ENCODE assay signal across 9 mouse cellular contexts in genomic region chr17:7600555-7600954, GRCm38 (mm10).
DNase-seq lines count a peak whose midpoint lies in the region; ATAC-seq and TF ChIP-seq lines count a peak whose summit lies in the region.
"Had no signal": no experiment of that assay in that cellular context is flagged by ENCODE, and none has a peak within 500 bp of the region (broad histone marks: within the 10 kb centered on the region; RNA-seq: fewer than 3 reads in every experiment).

No protein-coding gene starts in this region.

- no peak for ATAC-seq in hindbrain, postnatal 0 days
- no peak for ATAC-seq in hindbrain, embryonic 16.5 days
- no peak for ATAC-seq in CD4-positive, CD25-positive, alpha-beta regulatory T cell, adult 4 months

- H3K4me3 ChIP-seq in hindbrain, postnatal 0 days (ENCODE audit: low read length), result no peak overlapping the region
- no peak overlapping the region for H3K4me3 ChIP-seq in hindbrain, embryonic 16.5 days (ENCODE audit: low read length)

- H3K4me2 ChIP-seq in hindbrain, postnatal 0 days (ENCODE audit: low read depth, low read length), result no peak overlapping the region
- H3K4me2 ChIP-seq in hindbrain, embryonic 16.5 days (ENCODE audit: low read length), result no peak overlapping the region

- no peaks in the 10 kb centered on the region for H3K36me3 ChIP-seq in hindbrain, postnatal 0 days (ENCODE audit: insufficient read depth, low read length)
- H3K36me3 ChIP-seq in hindbrain, embryonic 16.5 days (ENCODE audit: control insufficient read depth, insufficient read depth, low read length), result no peaks in the 10 kb centered on the region

- no peaks in the 10 kb centered on the region for H3K9me3 ChIP-seq in hindbrain, postnatal 0 days (ENCODE audit: low read length)
- H3K9me3 ChIP-seq in hindbrain, embryonic 16.5 days (ENCODE audit: control insufficient read depth, low read length), result no peaks in the 10 kb centered on the region

- H3K27me3 ChIP-seq in hindbrain, postnatal 0 days (ENCODE audit: insufficient read depth, low read length), result no peaks in the 10 kb centered on the region
- H3K27me3 ChIP-seq in hindbrain, embryonic 16.5 days (replicated peaks; ENCODE audit: control insufficient read depth, insufficient read depth, low read length), result no peaks in the 10 kb centered on the region

- TF ChIP-seq CTCF in hindbrain, postnatal 0 days (IDR thresholded peaks at IDR 0.05; ENCODE audit: low read depth), result no peak

- peak; percentile 18 for DNase-seq in hindbrain, postnatal 0 days (ENCODE audit: low spot score)
- DNase-seq in adipocyte (ENCODE audit: low spot score), result peak; percentile 83
- peak; percentile 74 for DNase-seq in heart, adult 8-10 months (ENCODE audit: low spot score)
- peak; percentile 70 for DNase-seq in lung, postnatal 14 days
- DNase-seq in right cerebral cortex, adult 2 months (ENCODE audit: low spot score in 2 of 2), result no peak
- DNase-seq in retina, postnatal 1 day, result no peak
- DNase-seq: cerebellum, adult 9-11 months had no signal

- no peak overlapping the region for H3K27ac ChIP-seq in hindbrain, postnatal 0 days
- H3K27ac ChIP-seq in hindbrain, embryonic 16.5 days (ENCODE audit: low read depth, low read length), result no peak overlapping the region

- no peaks in the 10 kb centered on the region for H3K4me1 ChIP-seq in hindbrain, postnatal 0 days (ENCODE audit: insufficient read depth, low read length)
- H3K4me1 ChIP-seq in hindbrain, embryonic 16.5 days (ENCODE audit: control insufficient read depth, insufficient read depth, low read depth, low read length), result no peaks in the 10 kb centered on the region

- no peak overlapping the region for H3K9ac ChIP-seq in hindbrain, postnatal 0 days (replicated peaks; ENCODE audit: low read length)
- H3K9ac ChIP-seq in hindbrain, embryonic 16.5 days (ENCODE audit: low read depth, low read length), result no peak overlapping the region

- WGBS in hindbrain, postnatal 0 days, result 43% methylated on average over 2 of the region's 2 CpGs
- WGBS in hindbrain, embryonic 16.5 days, result 59% methylated on average over 2 of the region's 2 CpGs

Comparison
In these comparisons a context has a peak if more than half of its experiments do, and no peak if none do; other contexts are left out.
1. DNase-seq: peak in hindbrain, postnatal 0 days (single experiment), adipocyte (single experiment), heart, adult 8-10 months (single experiment) and lung, postnatal 14 days (single experiment); none in right cerebral cortex, adult 2 months (0 of 2) and retina, postnatal 1 day (single experiment).